Mouse (Mus musculus): ENCODE data around the gene Pde4d.

DNA sequence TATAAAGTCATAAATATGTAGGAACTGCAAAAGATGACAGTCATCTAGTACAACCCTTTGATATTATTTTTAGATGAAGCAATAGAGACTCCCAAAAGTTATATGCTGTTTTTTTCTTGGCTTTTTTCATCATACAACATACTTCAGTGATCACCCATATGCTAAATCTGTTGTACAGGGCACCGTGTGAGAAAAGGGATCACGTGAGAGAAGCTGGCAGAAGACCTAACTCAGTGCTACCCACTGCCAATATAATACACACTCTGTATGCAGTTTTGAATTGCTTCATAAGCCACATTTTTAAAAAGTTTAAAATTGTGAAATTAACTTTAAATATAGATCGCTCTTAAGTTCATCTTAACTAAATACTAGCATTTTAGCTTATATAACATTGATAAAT lies 1211.6 kb downstream of the Pde4d start:
- TF ChIP-seq CTCF (IDR thresholded peaks at IDR 0.05; ENCODE audit: insufficient read depth, low read depth, low read length) (no peak), POLR2A (IDR thresholded peaks at IDR 0.05; ENCODE audit: insufficient read depth, low read depth, low read length) (no peak)
